Mouse (Mus musculus) bone marrow, adult 2 months (tissue): ENCODE measurements at regions not wholly inside any gene's neighbourhood (a gene's known extent, or its start where the extent isn't known, plus 50 kb on each side); places are given as distances from the start of the nearest gene placed in this dataset.

ENCODE experiments used
- CTCF ChIP-seq: fragments of 200-500 bp; IDR thresholded peaks from 2 replicates; pipeline ENCODE4 v1.5.1; 2011; ENCODE audit warnings: low read length, control low read depth; ENCODE audit not compliant: control insufficient read depth, insufficient read depth
- POLR2A ChIP-seq: fragments of 200-500 bp; IDR thresholded peaks from 2 replicates; pipeline ENCODE4 v1.6.1; 2011; ENCODE audit warnings: low read depth, mild to moderate bottlenecking, control low read depth, low read length, borderline replicate concordance; ENCODE audit not compliant: control insufficient read depth

DNA sequence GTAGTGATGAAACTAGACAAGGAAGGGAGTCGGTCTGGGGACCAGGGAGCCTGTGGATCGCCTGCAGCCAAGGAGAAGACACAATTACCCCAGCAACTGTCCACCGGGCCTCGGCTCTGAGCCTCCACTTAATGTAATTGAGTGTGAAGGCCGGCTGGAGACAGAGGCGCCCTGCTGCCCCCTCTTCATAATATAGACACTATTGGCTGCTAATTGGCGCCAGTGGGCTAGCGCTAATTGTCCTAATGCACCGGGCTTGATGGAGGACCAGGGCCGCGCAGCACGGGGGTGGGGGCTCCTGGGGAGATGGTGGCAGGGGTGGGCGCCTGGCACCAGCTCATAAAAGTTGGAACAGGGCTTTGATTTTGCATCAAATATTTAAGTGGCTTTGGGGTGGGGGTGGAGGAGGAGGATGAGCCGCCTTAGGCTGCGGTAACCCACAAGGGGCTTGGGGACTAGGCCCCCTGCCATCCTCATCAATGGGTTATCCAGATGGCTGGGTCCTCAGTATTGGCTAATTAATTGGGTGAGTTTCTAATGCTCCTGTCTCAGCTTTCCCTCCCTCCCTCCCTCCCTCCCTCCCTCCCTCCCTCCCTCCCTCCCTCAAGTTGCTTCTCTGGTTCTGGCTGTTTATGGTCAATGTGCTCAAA lies 455.3 kb downstream of the Med13l start:
- TF ChIP-seq POLR2A (no peak), CTCF (no peak)
